Mouse (Mus musculus) intestine, embryonic 15.5 days (tissue): Measurements from ENCODE around the gene Utf1. TPM values are rescaled to one million over a fixed set of nuclear protein-coding genes. Genes with fewer than 3 reads are reported as not detected.

Source experiments
- ATAC-seq: fragments of 200-750 bp; cut with Nextera tagmentation; 2 replicates; pipeline ENCODE4 v1.8.0; 2017; ENCODE audit warnings: moderate TSS enrichment, moderate library complexity
- H3K27ac ChIP-seq: fragments of 300-500 bp; sonication (generic); 2 replicates; pipeline ENCODE4 v1.5.1; 2015; ENCODE audit warnings: mild to moderate bottlenecking, inconsistent platforms
- H3K27me3 ChIP-seq: fragments of 300-500 bp; sonication (generic); replicated peaks from 2 replicates; pipeline ENCODE4 v1.6.1; 2015; ENCODE audit warnings: inconsistent platforms
- H3K36me3 ChIP-seq: fragments of 300-500 bp; sonication (generic); 2 replicates; pipeline ENCODE4 v1.6.1; 2015; ENCODE audit warnings: inconsistent platforms
- H3K4me1 ChIP-seq: fragments of 300-500 bp; sonication (generic); replicated peaks from 2 replicates; pipeline ENCODE4 v1.6.1; 2015; ENCODE audit warnings: inconsistent platforms
- H3K4me2 ChIP-seq: fragments of 300-500 bp; sonication (generic); replicated peaks from 2 replicates; pipeline ENCODE4 v1.6.1; 2015; ENCODE audit warnings: mild to moderate bottlenecking, inconsistent platforms
- H3K4me3 ChIP-seq: fragments of 300-500 bp; sonication (generic); replicated peaks from 2 replicates; pipeline ENCODE4 v1.5.1; 2015; ENCODE audit warnings: inconsistent platforms
- H3K9ac ChIP-seq: fragments of 300-500 bp; sonication (generic); 2 replicates; pipeline ENCODE4 v1.6.1; 2015; ENCODE audit warnings: inconsistent platforms
- H3K9me3 ChIP-seq: fragments of 300-500 bp; sonication (generic); 2 replicates; pipeline ENCODE4 v1.6.1; 2016; ENCODE audit warnings: inconsistent platforms
- WGBS: fragments of 180-500 bp; shearing (Covaris S2); methylation state at CpG from one replicate; pipeline ENCODE4 v1.1.7; 2015; 5-methylcytosine and 5-hydroxymethylcytosine counted together
- polyA plus RNA-seq: library from polyadenylated mRNA; unstranded; fragments of >200 nt; fragmentation: Nextera tagmentation; extraction: Ambion mirVana; gene quantifications from 2 replicates; pipeline ENCODE4 v1.2.1, GENCODE M21; 2015

Utf1 gene
- polyA plus RNA-seq = not detected in 2 replicates

- H3K4me3 ChIP-seq = peak within 1 kb of the TSS; percentile 37
- H3K9me3 ChIP-seq = no peaks in the 10 kb centered on the region
- peak within 1 kb of the TSS; percentile 74 for H3K4me2 ChIP-seq
- no peak within 1 kb of the TSS for H3K27ac ChIP-seq
- peak; percentile 70 for ATAC-seq
- H3K27me3 ChIP-seq = peaks cover 57% of the 10 kb centered on the region
- 1% methylated on average over 59 of the region's 59 CpGs for WGBS
- 0 out of 2 replicates have a peak within 1 kb of the TSS, but pooled peaks have one; percentile 28 for H3K9ac ChIP-seq
- H3K4me1 ChIP-seq = peaks cover 14% of the 10 kb centered on the region
- H3K36me3 ChIP-seq = no peaks in the 10 kb centered on the region
These were observed at the start of gene Utf1 for GRCm38 (mm10) chr7:139943674-139944281. Utf1 (plus strand) TSS chr7:139943789.

GRCm38 (mm10) chr7:139894655-139895557 is 48.7 kb upstream of the Utf1 start, which contains the start of gene Kndc1:
Kndc1 (plus strand) TSS chr7:139894696.
- ATAC-seq = 0 out of 2 replicates have a peak, but pooled peaks have one; percentile 56
- Histone ChIP-seq H3K36me3 (no peaks in the 10 kb centered on the region), H3K4me2 (peak within 1 kb of the TSS; percentile 81), H3K4me1 (peaks cover 3% of the 10 kb centered on the region; the same call in 1 of the 2 replicates), H3K9me3 (no peaks in the 10 kb centered on the region), H3K27me3 (peaks cover 35% of the 10 kb centered on the region), H3K9ac (0 out of 2 replicates have a peak within 1 kb of the TSS, but pooled peaks have one; percentile 8), H3K27ac (no peak within 1 kb of the TSS), H3K4me3 (peak within 1 kb of the TSS; percentile 40)
- 1% methylated on average over 50 of the region's 50 CpGs for WGBS

GRCm38 (mm10) chr7:139896271-139896670 is 47.3 kb upstream of the Utf1 start:
- 74% methylated on average over 7 of the region's 7 CpGs for WGBS
- Histone ChIP-seq H3K9me3 (no peaks in the 10 kb centered on the region), H3K4me1 (peaks cover 3% of the 10 kb centered on the region; the same call in 1 of the 2 replicates), H3K4me2 (no peak overlapping the region), H3K27me3 (peaks cover 35% of the 10 kb centered on the region), H3K27ac (no peak overlapping the region), H3K9ac (no peak overlapping the region), H3K36me3 (no peaks in the 10 kb centered on the region), H3K4me3 (no peak overlapping the region)
- ATAC-seq = no peak

- Histone ChIP-seq H3K27me3 (peaks cover 35% of the 10 kb centered on the region), H3K4me2 (no peak overlapping the region), H3K9ac (no peak overlapping the region), H3K27ac (no peak overlapping the region), H3K4me1 (peaks cover 3% of the 10 kb centered on the region; the same call in 1 of the 2 replicates), H3K4me3 (no peak overlapping the region), H3K36me3 (no peaks in the 10 kb centered on the region), H3K9me3 (no peaks in the 10 kb centered on the region)
- 77% methylated on average over 7 of the region's 7 CpGs for WGBS
- ATAC-seq = no peak
These were observed 46.8 kb upstream of the Utf1 start for GRCm38 (mm10) chr7:139896796-139897195.

- no peak overlapping the region for H3K4me3 ChIP-seq
- no peak overlapping the region for H3K27ac ChIP-seq
- no peak overlapping the region for H3K4me2 ChIP-seq
- no peak overlapping the region for H3K9ac ChIP-seq
- peaks cover 29% of the 10 kb centered on the region for H3K27me3 ChIP-seq
- ATAC-seq = no peak
- WGBS = 87% methylated on average over 2 of the region's 2 CpGs
- no peaks in the 10 kb centered on the region for H3K9me3 ChIP-seq
- no peaks in the 10 kb centered on the region for H3K36me3 ChIP-seq
- H3K4me1 ChIP-seq = peaks cover 3% of the 10 kb centered on the region; the same call in 1 of the 2 replicates
These were observed 45.0 kb upstream of the Utf1 start for GRCm38 (mm10) chr7:139898606-139899005.

- Histone ChIP-seq H3K36me3 (no peaks in the 10 kb centered on the region), H3K9ac (no peak overlapping the region), H3K4me1 (peaks cover 3% of the 10 kb centered on the region; the same call in 1 of the 2 replicates), H3K4me3 (no peak overlapping the region), H3K9me3 (no peaks in the 10 kb centered on the region), H3K27me3 (peaks cover 20% of the 10 kb centered on the region), H3K4me2 (no peak overlapping the region), H3K27ac (no peak overlapping the region)
- WGBS = 88% methylated on average over 7 of the region's 7 CpGs
- ATAC-seq = no peak
These were observed 44.1 kb upstream of the Utf1 start for GRCm38 (mm10) chr7:139899505-139899904.

- Histone ChIP-seq H3K9me3 (no peaks in the 10 kb centered on the region), H3K36me3 (no peaks in the 10 kb centered on the region), H3K4me2 (no peak overlapping the region), H3K27me3 (peaks cover 10% of the 10 kb centered on the region), H3K4me1 (no peaks in the 10 kb centered on the region), H3K4me3 (no peak overlapping the region), H3K27ac (no peak overlapping the region), H3K9ac (no peak overlapping the region)
- no peak for ATAC-seq
- WGBS = 90% methylated on average over 7 of the region's 7 CpGs
These were observed 43.1 kb upstream of the Utf1 start for GRCm38 (mm10) chr7:139900456-139900855.

GRCm38 (mm10) chr7:139900896-139901295 is 42.7 kb upstream of the Utf1 start:
- no peak overlapping the region for H3K27ac ChIP-seq
- ATAC-seq = no peak
- no peaks in the 10 kb centered on the region for H3K9me3 ChIP-seq
- H3K4me2 ChIP-seq = no peak overlapping the region
- H3K4me1 ChIP-seq = no peaks in the 10 kb centered on the region
- H3K36me3 ChIP-seq = no peaks in the 10 kb centered on the region
- H3K4me3 ChIP-seq = no peak overlapping the region
- no peak overlapping the region for H3K9ac ChIP-seq
- H3K27me3 ChIP-seq = peaks cover 6% of the 10 kb centered on the region
- 77% methylated on average over 6 of the region's 6 CpGs for WGBS

- Histone ChIP-seq H3K36me3 (no peaks in the 10 kb centered on the region), H3K9ac (no peak overlapping the region), H3K27ac (no peak overlapping the region), H3K4me1 (no peaks in the 10 kb centered on the region), H3K9me3 (no peaks in the 10 kb centered on the region), H3K27me3 (no peaks in the 10 kb centered on the region), H3K4me3 (no peak overlapping the region), H3K4me2 (no peak overlapping the region)
- no peak for ATAC-seq
- whole genome bisulfite sequencing = 36% methylated on average over 1 of the region's 1 CpGs
These were observed 41.6 kb upstream of the Utf1 start for GRCm38 (mm10) chr7:139901981-139902380.

- Histone ChIP-seq H3K36me3 (no peaks in the 10 kb centered on the region), H3K4me1 (no peaks in the 10 kb centered on the region), H3K27me3 (no peaks in the 10 kb centered on the region), H3K27ac (no peak overlapping the region), H3K4me3 (no peak overlapping the region), H3K9ac (no peak overlapping the region; the same call in 1 of the 2 replicates), H3K4me2 (0 out of 2 replicates have a peak overlapping the region, but pooled peaks have one; percentile 10), H3K9me3 (no peaks in the 10 kb centered on the region)
- WGBS = 25% methylated on average over 6 of the region's 6 CpGs
- no peak for ATAC-seq
These were observed 38.3 kb upstream of the Utf1 start for GRCm38 (mm10) chr7:139905261-139905660.

- 2% methylated on average over 6 of the region's 6 CpGs for WGBS
These were observed 37.9 kb upstream of the Utf1 start for GRCm38 (mm10) chr7:139905661-139906060.

GRCm38 (mm10) chr7:139908176-139908575 is 35.4 kb upstream of the Utf1 start:
- Histone ChIP-seq H3K4me1 (no peaks in the 10 kb centered on the region), H3K9ac (no peak overlapping the region), H3K27ac (no peak overlapping the region), H3K27me3 (peaks cover 1% of the 10 kb centered on the region), H3K4me3 (no peak overlapping the region), H3K4me2 (no peak overlapping the region), H3K9me3 (no peaks in the 10 kb centered on the region), H3K36me3 (no peaks in the 10 kb centered on the region)
- 48% methylated on average over 5 of the region's 5 CpGs for WGBS
- no peak for ATAC-seq

More at GRCm38 (mm10) chr7:139905661-139906060, 37.9 kb upstream of the Utf1 start:
- no peaks in the 10 kb centered on the region for H3K9me3 ChIP-seq
- no peak overlapping the region for H3K9ac ChIP-seq
- H3K4me2 ChIP-seq = 0 out of 2 replicates have a peak overlapping the region, but pooled peaks have one; percentile 10
- H3K4me1 ChIP-seq = no peaks in the 10 kb centered on the region
- H3K4me3 ChIP-seq = no peak overlapping the region
- ATAC-seq = no peak
- no peak overlapping the region for H3K27ac ChIP-seq
- no peaks in the 10 kb centered on the region for H3K36me3 ChIP-seq
- H3K27me3 ChIP-seq = no peaks in the 10 kb centered on the region
